Mouse (Mus musculus): ENCODE measurements around the gene D11Wsu47e.

Gene D11Wsu47e

GRCm38 (mm10) chr11:113733631-113734364, 49.6 kb downstream of the D11Wsu47e start:
- no peak for DNase-seq (ENCODE audit: low read depth, low spot score)

- DNase-seq (ENCODE audit: low read depth, low spot score): no peak
These were observed 50.9 kb downstream of the D11Wsu47e start for GRCm38 (mm10) chr11:113735151-113735550.

GRCm38 (mm10) chr11:113736848-113737552, 52.8 kb downstream of the D11Wsu47e start:
- DNase-seq (ENCODE audit: low read depth, low spot score): no peak

- DNase-seq (ENCODE audit: low read depth, low spot score): no peak
These were observed 53.3 kb downstream of the D11Wsu47e start for GRCm38 (mm10) chr11:113737553-113737854.

GRCm38 (mm10) chr11:113737912-113738311, 53.7 kb downstream of the D11Wsu47e start:
- DNase-seq (ENCODE audit: low read depth, low spot score): no peak

GRCm38 (mm10) chr11:113739213-113739612, 55.0 kb downstream of the D11Wsu47e start:
- no peak for DNase-seq (ENCODE audit: low read depth, low spot score)

- no peak for DNase-seq (ENCODE audit: low read depth, low spot score)
These were observed 55.9 kb downstream of the D11Wsu47e start for GRCm38 (mm10) chr11:113740100-113740499.

GRCm38 (mm10) chr11:113742998-113743397, 58.8 kb downstream of the D11Wsu47e start:
- no peak for DNase-seq (ENCODE audit: low read depth, low spot score)

Data from embryo, embryonic 11.5 days (tissue).